Mouse (Mus musculus) adrenal gland (tissue): ENCODE measurements around the gene Fbxl19.

Experiments used
- intact Hi-C: fragments of 180-260 bp; cut with DNase I; formaldehyde crosslinking; loops from one replicate; pipeline ENCODE4 v1.15.1; 2025
- long read RNA-seq, 2 experiments: library from polyadenylated mRNA; unstranded; transcript quantifications; one replicate each; pipeline ENCODE4 v2.0.0; 2020; ENCODE audit warnings: borderline replicate concordance in 1 of 2; ENCODE audit not compliant: insufficient replicate concordance in 1 of 2

The Fbxl19 gene
- long read RNA-seq, experiment 1, partial matches to known transcripts = 1 of 1 reads
- long read RNA-seq, experiment 1, other reads (novel, unspliced or antisense) = 0 of 1 reads
- long read RNA-seq, experiment 2 = 0 reads

DNA sequence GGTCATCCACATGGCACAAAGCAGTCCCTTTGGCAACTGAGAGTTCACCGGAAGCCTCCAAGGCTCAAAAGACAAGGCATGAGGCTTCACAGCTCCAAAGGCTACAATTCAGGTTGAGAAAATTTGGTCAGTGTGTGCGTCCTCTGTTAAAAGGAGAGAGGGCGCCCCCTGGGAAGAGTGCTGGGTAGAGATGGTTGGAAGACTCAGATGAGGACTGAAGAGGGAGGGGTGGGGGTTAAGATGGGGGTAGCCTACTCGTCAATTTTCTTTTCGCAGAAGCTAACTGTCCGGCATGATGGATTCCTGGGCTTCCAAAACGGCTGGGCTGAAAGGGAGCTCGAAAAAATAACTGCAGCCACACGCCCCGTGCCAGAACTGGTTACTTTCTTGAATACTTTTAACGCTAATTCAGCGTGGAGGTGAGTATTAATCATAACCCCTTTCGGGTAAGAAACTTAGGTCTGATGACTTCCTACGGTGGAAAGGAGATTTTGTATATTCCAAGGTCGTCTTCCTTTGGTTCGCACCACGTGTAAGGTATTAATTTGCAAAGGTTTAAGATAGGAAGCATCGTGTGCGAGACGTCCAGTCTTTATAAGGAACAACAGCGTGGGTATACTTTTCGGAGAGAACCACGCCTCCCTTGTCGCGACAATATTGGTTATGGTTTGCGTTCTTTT lies at the start of gene Fbxl19:
TSS of gene Fbxl19 (plus strand) at position 178 of the 680 bp plus-strand sequence.
- intact Hi-C loops = loop anchor here (5.0 kb wide), 1 partner anchor 77 kb away; no protein-coding TSS in a partner anchor

DNA sequence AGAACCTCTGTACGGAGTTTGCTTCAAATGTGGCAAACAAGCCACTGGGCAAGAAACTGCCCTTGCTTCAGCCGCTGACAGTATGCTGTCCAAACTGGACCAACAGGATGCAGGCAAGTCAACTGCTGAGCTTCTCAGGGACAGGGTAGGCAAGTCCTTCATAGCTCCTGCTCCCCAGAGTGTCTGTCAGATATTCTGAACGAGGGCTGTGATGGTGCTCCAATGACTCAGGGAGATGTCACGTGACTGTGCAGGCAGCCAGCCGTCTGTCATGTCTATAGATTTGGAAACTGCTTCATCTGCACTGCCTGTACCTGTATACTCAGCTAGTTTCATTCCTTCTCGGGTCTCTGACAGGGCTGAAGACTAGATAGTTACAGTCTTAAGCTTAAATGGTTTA lies 45.4 kb upstream of the Fbxl19 start:
- intact Hi-C loops = no loop called here

DNA sequence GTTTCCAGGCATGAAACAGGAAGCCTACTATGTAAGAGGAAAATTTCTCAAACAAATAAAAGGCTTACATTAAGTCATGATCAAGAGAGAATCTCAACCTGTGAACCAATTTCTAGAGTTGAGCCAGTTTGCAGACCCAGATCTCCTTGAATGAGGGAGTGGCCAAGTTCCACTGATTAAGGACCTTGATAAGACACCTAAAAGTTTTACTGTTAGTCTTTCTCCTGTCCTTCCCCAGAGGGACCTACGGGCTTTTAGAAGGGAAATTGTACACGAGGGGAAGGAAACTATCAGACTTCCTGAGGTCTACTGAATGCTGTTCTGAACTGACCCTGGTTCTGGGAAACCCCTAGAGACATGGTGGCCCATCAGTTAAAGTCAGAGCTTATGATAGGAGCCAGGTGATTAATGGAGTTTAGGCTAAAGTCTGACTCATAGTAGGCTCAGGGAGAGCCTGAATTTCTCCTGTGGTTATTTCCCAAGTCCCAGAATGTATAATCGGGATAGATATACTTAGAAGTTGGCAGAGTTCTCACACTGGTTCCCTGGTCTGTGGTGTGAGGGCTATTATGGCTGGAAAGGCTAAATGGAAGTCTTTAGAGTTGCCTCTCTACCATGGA lies 43.5 kb upstream of the Fbxl19 start:
- intact Hi-C loops = no loop called here

DNA sequence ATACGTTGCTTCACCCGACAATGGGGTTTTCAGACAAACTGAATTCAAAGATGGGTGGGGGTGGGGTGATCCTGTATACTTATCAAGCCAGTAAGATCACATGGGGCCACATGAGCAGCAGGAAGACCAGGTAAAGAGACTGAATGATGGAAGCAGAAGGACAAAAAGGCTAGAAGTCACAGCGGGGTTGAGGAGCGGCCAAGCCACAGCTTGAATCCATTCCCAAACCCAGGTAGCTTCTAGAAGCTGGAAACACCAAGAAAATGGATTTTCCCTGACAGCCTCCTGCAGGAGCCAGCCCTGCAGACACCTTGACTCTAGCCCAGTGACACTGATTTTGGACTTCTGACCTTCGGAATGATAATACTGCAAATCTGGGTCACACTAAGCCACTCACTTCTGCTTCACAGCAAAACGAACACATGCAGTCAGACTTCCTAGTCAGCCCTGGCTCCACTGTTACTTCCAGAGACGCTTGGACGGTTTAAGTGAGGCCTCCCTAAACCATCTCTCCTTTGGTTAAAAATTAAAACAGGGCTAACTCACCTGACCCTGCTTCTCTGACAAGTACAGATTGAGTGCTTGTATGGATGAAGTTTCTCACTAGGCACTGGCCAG lies 40.7 kb upstream of the Fbxl19 start:
- intact Hi-C loops = no loop called here

DNA sequence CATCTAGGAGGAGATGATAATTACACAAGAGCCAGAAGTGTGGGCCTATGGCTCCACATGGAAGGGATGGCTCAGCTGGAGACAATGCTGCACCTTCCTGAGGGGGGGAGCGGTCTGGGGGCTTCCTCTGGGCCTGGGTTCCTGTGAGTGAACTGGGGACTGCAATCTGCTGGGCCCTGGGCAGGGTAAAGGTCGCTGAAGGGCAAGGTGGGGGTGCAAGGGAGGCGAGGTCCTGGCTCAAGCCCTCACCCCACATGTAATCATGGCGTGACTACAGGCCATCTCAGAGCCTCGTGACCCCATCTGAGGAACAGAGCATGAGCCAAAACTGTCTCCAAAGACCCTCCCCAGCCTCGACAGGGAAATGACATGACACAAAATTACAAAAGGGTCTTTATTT lies 39.7 kb upstream of the Fbxl19 start:
- intact Hi-C loops = no loop called here

DNA sequence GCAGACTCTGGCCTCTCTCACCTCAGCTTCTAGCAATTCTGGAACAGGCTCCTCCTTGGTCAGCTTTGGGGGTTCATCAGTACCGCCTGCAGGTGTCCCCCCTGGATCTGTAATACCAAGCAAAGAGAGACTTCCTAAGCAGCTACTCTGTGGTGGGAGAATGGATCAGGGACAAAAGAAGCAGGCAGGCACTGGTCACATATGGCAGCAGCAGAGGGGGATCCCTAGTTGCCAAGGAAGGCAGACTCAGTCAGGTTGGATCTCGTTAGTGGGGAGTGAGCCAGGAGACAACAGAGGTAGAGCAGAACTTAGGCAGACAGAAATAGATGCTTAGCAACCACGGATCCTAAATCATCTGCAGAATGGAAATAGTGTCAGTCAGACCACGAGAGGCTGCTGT lies 38.6 kb upstream of the Fbxl19 start:
- intact Hi-C loops = no loop called here

DNA sequence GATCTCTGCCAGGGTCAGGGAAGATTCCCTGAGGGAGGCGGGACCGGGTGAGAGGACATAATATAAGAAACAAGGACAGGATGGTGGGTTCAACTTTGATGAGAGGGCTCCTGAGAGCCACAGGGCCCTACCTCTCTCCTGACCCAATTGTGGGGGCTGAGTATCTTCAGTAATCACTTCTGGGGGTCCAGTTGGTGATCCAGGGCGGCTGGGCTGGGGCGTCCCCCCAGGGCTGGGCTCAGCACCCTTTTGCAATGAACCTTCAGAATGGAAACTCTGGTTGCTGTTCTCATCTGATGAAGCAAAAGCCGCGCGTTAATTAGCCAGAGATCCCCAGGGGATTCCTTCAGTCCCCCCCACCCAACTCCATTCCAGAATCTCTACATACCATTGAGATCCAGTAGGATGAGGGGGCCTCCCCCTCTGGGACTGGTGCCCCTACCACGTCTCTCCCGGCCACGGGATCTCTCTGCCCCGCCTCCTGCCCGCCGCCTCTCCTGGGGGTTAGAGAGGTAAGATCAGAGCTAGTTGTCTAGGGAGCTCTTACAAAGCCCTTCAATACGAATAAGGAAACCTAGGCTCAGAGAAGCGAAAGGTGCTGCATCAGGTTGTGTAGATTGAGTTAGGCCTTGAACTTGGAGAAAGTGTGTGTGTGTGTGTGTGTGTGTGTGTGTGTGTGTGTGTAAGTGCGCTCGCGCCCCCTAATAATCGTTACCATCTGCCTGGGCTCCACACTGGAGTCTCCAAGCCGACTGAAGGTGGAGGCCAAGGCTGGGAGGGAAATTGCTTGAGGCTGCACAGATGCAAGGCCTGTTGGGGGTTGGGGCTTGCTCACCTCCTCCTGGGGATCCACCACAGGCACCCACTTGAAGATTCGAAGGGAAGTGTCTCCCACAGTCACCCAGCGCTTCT lies 37.0 kb upstream of the Fbxl19 start:
- intact Hi-C loops = no loop called here

DNA sequence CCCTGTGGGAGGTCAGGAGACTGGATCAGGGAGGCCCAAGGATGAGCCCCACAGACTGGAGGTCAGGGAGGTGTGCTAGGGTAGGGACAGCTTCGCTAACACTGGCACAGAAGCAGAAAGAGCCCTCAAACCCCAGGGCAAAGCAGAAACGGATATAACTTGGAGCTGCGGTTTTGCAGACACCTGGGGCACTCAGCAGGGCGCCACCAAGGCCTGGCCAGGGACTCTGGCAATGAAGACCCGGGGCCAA lies 36.5 kb upstream of the Fbxl19 start:
- intact Hi-C loops = loop anchor here (2.0 kb wide), 1 partner anchor 33 kb away; no protein-coding TSS in a partner anchor

DNA sequence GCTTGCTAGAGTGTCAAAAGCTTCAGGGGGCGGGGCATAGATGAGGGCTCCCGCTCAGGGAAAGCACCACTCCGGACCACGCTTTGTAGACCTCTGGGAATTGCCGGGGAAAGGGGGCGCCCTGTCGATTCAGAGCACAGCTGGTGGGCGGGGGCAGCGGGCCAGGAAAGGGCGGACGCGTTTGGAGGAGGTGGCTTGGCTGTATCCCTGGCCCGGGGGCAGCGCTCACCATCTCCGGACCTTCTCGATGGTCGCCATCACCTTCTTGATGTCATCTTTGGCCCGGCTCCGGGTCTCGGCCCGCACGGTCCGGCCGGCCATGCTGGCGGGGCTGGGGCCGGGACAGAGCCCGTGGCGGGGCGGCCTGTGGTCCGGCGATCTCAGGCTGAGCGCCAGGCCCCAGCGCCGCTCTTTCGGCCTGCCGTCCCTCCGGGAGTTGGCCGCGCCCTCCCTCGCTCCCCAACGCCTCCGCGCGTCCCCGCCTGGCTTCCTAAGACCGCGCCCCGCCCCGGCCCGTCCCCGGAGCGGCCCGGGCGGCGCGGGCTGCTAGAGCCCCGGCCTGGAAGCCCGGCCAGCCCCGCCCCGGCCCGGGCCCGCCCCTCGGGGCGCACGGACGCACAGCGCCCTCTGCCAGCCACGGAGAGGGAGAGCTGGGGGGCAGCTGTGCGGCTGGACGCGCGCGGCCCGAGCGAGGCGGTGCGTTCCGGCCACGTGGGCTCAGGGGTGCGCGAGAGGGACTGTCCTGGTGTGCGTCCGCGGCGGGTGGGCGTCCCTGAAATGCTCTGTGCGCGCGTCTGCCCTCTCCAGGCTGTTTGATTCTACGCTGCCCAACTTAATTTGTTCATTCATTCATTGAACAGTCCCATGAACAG lies 35.9 kb upstream of the Fbxl19 start, which contains the start of gene Bcl7c:
TSS of gene Bcl7c (minus strand) at position 727 of the 872 bp plus-strand sequence.
- intact Hi-C loops = loop anchor here (2.0 kb wide), 1 partner anchor 34 kb away; no protein-coding TSS in a partner anchor

DNA sequence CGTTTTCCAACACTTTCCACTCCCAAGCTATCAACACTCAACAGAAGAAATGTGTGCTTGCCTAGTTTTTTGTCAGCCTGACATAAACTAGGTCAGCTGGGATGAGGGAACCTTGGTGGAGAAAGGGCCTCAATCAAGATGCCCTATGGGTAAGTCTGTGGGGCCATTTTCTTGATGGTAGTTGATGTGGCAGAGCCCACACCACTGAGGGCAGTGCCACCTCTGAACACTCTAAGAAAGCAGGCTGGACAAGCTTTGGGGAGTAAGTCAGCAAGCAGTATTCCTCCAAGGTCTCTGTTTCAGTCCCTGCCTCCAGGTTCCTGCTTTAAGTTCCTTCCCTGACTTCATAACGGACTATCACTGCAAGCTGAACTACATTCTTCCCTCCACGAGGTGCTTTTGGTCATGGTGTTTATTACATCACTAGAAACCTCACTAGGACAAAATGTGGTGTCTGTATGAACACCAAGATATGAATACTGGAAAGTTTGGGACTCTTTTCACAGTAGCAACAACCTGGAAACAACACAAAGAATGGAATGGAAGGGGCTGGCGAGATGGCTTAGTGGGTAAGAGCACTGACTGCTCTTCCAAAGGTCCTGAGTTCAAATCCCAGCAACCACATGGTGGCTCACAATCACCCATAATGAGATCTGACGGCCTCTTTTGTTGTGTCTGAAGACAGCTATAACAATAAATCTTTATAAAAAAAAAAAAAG lies 34.9 kb upstream of the Fbxl19 start:
- intact Hi-C loops = loop anchor here (2.0 kb wide), 1 partner anchor 35 kb away; no protein-coding TSS in a partner anchor

DNA sequence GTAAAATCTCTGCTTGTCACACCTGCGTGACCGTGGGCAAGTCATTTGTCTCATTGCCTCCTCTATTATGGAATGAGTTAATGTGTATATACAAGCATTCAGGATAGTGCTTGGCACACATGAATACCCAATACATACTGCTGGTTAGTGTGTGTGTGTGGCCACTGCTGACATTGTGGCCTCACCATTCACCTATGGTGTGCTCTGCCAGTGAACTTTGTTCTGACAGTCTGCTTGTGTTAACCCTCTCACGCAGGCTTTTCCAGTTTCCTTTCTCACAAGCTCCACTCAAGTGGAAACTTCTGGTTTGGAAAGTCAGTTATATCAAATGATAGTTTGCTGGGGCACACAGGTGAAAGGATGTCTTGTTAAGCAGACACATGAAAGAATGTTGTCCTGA lies 33.3 kb upstream of the Fbxl19 start:
- intact Hi-C loops = no loop called here

DNA sequence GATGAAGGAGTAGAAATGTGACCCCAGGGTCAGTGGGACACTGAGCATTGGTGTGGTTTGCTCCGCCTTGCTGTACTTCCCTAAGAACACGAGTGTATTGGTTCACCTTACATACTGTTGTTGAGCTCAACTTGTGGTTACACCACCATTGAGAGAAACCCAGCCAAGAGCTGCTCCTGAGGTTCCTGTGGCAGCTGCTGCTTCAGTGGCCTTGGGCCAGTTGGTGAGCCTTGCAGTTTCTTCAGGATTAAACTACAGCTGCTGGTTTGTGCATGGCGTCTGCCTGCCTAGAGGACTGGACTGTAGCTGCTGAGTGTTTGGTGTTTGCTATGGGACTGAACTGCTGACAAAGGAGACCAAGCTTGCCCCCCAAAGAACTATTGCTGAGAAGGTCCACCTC lies 32.9 kb upstream of the Fbxl19 start:
- intact Hi-C loops = no loop called here

DNA sequence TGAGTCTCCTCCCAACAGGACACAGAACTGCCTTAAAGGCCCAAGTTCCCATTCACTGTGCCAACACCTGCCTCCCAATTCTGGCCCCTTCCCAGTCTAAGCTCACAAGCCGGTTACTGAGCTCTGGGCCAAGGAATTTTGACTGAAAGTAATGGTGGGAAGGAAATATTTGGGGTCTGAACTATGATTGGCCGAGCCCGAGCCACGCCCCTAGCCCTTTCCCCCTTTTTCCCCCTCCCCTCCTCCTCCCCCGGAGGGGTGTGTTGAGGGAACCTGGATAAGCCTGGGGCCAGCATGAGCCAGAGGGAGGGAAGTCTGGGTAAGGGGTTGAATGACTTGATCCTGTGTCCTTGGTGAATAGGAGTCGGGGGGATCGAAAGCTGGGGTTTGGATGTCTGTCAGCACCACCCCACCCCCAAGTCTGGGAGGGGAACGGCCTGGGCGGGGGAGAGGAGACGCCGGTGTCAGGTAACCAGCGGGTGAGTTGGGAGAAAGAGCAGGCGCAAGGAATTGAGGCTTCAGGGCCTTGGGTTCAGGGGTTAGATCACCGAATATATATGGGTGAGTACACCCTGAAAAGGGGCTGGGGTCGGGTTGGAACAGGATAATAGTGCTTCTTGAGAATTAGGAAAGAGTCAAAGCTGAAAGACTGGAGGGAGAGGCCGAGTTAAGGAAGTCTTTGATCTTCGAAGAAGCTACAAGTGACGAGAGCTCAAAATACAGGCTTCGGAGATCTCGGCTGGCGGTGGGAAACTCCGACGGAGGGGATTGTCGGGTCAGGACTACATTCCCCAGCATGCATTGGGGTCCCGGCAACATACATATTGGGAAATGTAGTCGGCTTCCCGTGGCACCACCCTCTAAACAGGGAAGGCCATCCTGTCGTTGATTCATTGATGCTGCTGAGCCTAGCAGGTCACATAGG lies 31.6 kb upstream of the Fbxl19 start, which contains the start of gene Ctf1:
TSS of gene Ctf1 (plus strand) at position 276 of the 925 bp plus-strand sequence.
- intact Hi-C loops = no loop called here

DNA sequence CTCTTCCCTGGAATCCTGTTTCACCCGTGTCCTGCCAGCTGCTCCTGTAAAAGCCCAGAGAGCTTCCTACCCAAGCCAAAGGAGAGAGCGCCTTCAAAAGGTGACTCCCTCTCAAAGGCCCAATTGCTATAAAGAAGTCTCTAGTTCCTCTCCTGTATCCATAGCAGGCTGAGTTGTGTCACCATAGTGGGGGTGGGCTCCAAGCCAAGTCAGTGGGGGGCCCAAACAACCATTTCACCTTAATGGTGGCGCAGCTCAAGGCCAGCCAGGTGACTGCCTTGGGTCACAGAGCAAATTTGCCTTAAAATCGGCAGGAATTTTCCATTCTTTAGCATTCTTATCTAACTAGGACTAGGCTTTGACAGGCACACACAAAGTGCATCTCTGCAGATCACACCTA lies 29.5 kb upstream of the Fbxl19 start:
- intact Hi-C loops = loop anchor here (5.0 kb wide), 1 partner anchor 42 kb away; no protein-coding TSS in a partner anchor

DNA sequence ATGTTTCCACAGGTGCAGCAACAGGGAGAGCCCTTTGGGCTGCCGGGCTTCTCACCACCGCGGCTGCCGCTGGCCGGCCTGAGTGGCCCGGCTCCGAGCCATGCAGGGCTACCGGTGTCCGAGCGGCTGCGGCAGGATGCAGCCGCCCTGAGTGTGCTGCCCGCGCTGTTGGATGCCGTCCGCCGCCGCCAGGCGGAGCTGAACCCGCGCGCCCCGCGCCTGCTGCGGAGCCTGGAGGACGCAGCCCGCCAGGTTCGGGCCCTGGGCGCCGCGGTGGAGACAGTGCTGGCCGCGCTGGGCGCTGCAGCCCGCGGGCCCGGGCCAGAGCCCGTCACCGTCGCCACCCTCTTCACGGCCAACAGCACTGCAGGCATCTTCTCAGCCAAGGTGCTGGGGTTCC lies 27.4 kb upstream of the Fbxl19 start:
- intact Hi-C loops = loop anchor here (5.0 kb wide), 1 partner anchor 40 kb away; no protein-coding TSS in a partner anchor

DNA sequence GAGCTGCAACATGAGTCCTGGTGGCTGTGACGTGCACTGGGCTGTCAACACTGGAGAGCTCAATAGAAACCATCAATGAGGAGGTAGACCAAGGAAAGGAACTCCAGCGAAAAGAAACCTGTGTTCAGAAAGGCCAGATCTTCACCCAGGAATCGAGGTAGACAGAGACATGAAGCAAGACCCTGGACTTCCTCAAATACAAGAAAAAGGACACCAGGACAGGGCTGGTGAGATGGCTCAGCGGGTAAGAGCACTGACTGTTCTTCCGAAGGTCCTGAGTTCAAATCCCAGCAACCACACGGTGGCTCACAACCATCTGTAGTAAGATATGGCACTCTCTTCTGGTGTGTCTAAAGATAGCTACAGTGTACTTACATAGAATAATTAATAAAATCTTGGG lies 26.0 kb upstream of the Fbxl19 start:
- intact Hi-C loops = loop anchor here (5.0 kb wide), 1 partner anchor 39 kb away; no protein-coding TSS in a partner anchor

DNA sequence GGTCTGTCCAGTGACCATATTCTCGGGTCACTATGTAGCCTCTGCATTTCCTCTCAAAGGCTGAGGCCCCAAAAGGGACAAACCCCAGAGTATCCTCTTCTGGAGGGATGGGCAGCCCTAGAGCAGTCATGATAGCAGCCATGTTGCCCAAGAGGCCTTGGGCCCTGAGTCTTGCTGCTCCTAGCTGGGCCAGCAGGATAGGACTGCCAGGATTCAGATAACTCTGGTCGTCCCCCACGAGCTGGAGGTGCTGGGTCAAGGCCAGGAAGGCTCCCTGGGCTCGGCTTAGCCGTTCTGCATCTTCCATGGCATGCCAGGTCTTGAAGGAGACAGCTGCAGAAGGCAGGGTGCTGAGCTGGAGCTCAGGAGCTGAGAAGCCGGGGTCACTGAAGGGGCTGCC lies 25.1 kb upstream of the Fbxl19 start:
- intact Hi-C loops = loop anchor here (5.0 kb wide), 1 partner anchor 38 kb away; no protein-coding TSS in a partner anchor

DNA sequence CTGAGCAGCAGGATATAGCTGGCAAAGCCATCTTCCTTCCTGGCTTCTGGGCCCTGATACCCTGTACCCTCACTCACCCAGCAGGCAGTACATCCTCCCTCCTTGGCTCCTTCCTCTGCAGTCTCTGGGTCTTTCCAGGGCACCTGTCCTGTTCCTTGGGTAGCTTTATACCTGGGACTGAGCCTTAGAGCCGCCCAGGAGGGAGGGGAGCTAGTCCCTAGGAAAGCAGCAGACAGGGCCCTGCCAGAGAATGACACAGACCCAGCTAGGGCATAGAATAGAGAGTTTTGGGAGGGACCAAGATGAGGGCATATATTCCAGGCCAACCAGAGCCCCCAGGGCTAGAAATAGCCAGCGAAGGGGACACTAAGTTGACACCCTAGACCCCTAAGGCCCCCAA lies 18.9 kb upstream of the Fbxl19 start:
- intact Hi-C loops = no loop called here
